Mouse (Mus musculus): ENCODE measurements around the gene Rnf166. TPM values are rescaled to one million over a fixed set of nuclear protein-coding genes. Genes with fewer than 3 reads are reported as not detected.

The Rnf166 gene
- total RNA-seq, 4 experiments from 2014 or later, result 46.3 to 68.8 (median 57.7) TPM

DNA sequence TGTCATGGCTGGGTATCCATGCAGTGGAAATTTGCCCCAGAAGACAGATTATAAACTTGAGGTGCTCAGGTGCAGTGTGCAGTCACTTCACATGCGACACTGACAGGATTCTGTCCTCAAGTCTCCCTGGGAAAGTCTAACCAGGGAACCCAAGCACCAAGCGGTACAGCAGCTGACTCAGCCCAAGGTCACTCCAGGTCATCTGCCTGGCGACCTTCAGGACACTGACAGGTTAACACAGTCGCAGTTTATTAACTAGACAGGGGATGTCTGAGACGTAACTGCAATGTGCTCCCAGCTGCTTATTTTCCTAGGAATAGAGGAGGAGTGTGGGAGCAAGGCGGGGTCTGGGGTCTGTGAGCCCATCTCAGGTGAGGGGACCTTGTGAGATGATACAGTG, 6.5 kb downstream of the Rnf166 start:
- no peak for DNase-seq

DNA sequence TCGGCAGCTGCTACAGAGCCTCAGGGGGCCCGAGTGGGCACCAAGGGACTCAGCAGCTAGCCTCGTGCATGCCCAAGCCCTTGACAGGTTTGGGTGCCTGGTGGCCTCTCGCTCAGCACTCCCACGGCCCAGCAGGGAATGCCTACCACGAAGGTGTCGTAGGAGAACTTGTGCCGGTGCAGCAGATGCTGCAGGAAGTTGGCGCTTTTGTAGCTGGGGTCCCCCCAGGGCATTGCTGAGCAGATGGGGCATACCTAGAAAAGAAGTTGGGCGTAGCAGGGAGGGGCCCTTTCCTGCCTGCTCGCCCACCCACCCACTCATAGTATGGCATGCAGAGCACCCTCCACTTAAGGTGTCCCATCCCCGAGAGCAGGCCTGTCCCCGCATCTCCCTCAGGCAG, 8.0 kb downstream of the Rnf166 start:
- no peak for DNase-seq

DNA sequence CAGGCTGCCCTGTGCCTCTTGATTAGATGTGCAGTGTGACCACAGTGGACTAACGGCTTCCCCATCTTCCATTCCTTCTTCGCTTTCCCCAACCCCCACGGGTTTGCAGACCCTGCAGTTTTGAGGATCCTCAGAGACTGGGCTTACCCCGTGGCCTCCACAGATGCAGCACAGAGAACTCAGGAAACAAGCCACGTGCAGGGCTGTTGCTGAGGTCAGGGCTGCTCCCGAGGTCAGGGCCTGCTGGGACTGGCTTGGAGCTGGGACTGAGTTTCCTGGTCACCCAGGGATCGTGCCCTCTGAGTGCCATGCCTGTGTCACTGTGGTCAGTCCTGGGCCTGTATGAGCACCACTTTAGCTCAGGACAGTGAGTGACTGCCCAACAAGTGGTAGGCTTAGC, 10.9 kb downstream of the Rnf166 start:
- peak; percentile 51 for DNase-seq

DNA sequence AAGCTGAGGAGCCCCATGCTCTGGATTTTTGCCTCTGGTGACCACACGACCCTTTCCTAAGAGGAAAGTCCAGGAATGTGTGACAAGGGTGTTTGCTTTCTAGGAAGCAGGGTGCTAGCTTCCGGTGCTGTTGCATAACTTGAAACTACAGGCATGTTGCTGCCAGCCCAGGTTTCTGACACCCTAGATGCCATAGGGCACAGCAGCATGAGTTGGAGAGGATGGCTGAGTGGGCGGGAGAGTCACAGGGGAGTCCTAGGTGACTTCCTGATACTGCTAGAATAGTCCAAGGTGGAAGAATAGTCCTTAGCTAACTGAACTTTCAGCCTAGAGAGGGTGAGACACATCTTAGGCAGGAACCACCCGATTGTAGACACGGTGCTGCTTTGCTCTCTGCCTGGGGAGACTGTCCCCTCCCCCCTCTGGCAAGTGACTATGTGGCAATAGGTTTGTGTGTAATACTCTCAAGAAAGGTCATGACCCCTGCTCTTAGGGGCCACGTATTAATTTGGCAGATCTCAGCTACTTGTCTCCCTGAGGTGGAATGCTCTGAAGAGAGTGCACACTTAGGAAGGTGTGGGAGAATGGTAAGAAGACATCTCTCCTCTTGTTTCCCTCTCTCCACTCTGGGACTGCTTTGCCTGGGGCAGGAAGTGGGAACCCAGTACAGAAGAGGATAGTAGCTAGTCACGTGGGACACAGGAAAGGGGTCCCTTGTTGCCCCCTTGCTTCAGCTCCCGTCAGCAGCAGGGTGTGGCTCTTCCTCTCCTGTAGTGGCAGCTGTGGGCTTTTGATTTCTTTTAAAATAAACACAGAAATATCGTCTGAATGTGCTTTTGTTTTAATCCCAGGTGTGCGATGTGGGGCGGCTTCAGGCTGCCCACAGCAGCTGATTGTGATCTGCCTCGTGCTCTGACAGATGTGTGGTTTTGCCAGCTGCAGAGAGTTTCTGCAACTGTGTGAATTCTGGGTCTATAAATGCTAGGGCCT, 11.9 kb downstream of the Rnf166 start:
- no peak for DNase-seq

DNA sequence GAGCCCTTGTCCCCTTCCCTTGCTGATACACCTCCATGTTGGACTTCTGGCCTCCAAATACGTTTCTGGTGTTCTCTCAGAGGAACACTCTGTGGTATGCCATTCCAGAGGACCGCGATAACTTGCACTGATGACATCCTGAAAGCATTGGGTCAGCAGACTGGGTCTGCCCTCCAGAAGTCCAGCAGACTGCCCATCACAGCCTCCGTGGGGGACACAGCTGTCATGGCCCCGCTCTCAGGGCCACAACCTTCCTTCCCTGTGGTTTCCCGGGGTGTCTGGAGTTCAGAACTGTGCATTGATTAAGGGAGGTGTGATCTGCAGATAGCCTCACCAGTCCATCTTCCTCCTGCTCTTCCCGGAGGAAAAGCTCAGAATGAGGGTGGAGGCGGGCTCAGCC, 13.4 kb downstream of the Rnf166 start:
- DNase-seq, result no peak

DNA sequence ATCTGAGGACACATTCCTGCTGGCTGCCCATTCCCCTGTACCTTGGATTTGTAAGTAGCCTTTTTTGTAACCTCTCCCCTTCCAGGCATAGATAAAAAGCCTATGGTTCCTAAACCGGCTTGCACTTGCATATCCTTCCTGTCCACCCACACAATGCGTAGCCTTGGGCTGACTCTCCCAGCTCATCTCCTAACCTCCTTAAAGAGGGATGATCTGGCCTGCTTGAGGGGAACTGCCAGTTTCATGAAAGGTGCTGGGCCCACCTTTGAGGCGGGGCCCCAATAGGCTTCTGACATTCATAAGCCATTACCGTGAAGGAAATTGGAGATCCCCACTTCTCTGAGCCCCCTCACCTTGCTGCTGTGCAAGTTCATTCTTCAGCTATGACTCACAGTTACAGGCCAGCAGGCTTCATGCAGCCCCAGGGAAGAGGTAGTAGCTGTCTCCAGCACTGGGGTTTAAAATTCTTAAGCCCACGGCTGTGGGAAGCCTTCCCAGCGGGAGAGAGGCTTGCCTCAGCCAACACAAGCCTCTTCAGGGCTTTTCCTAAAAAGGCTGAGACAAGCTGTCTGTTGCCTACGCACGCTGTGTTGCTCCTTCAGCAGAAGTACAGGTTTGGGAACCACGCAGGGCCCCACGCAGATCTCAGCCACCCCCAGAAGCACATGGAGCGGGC, 14.3 kb downstream of the Rnf166 start:
- no peak for DNase-seq

DNA sequence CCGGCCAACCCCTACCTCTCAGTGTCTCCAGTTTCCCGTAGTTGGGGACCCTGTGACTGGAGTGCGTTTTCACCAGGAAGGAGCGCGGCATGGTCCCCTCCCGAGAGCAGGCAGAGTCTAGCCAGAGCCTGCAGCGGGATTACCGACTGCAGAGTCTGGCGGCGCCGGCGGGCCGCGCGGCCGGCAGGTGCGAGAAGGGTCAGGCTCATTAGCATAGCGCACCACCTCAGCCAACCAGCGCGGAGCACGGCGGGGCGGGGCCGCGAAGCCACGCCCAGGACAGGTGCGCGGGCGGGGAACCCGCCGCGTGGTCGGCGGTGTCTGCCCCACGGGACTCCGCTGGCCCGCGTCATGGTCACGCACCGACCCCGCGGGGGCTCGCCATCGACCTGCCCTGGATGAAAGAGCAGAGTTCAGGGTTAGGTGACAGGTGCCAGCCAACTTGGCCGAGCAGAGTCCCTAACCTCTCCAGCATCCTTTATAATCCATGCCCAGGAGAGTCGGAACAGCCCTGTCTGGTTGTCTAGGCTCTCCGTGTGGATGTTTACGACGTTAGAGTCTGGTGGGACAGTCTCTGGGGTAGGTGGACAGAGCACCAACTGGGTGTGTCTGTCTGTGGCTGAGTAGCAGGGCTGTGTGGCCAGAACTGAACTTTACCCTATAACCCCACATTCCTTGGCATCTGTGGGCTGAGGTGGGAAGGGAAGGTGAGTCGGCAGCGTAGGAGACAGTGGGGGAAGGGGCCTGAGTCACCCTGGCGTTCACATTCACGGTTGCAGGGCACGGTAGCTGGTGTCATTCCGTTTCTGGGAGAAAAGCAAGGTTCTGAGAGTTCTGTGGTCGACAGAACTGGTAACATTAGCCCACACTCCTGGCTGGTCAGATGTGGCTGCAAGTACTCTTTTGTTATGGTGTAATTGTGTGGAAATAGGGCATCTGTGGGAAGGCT, 15.1 kb downstream of the Rnf166 start, which contains the start of gene Snai3:
Snai3 (minus strand) TSS at position 210 of the 949 bp plus-strand sequence.
- DNase-seq, result no peak

DNA sequence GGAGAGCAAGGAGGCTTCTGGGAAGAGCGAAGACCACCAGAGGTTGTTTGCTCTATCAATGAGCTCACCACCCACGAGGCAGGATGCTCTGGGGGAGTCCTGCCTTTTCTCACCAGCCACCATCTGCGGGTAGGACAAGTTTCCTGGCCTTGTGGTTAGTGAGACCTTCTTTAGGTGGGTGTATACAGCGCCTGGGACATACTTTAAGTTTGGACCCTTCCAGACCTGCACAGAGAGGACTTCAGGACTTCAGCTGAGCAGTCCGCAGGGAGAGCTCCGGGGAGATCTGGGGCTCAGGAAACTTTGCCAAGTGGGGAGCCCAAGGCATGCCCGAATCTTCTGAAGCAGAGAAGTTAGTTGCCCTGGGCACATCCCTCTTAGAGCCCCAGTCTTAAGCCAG, 15.9 kb downstream of the Rnf166 start:
- no peak for DNase-seq

DNA sequence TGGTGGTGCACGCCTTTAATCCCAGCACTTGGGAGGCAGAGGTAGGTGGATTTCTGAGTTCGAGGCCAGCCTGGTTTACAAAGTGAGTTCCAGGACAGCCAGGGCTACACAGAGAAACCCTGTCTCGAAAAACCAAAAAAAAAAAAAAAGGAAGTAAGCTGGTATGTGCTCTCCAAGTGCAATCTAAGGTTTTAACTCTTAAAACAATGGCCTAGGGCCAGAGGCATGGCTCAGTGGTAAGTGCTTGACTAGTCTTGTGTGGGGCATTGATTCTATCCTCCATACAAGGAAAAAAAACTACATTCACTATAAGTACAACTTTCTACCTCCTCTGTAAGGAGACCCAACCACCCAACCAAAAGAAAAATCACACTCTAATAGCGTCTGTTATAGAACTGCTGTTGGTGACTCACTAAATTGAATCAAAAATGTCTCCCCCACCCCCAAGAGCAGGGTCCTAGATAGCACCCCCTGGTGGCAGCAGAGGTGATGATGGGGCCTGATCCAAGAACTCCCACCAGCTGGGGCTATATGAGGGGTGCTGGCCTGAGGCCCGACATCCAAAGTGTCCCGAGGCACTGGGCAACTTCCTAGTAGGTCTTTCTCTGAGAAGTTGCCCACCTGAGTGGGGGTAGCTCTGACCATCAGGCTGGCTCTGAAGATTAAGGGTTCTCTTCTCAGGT, 16.5 kb downstream of the Rnf166 start:
- DNase-seq, result no peak

DNA sequence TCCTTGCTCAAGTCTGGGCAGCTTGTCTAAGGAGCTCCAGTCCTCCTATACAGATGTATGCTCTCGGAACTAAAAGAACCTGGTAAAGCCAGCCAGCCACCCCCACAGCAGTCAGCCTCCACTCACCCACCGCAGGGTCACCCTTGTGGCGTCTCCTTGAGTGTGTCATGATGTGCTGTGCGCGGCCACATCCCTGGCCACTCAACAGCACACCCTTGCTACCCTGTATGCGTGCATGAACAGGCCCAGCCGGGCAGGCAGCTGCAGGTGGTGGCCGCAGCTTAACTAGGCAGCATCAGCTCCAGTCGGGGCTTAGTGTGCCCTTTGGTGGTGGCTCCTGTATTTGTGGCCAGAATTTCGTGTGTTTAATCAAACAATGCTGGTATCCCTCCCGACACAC, 18.7 kb downstream of the Rnf166 start:
- DNase-seq, result no peak

DNA sequence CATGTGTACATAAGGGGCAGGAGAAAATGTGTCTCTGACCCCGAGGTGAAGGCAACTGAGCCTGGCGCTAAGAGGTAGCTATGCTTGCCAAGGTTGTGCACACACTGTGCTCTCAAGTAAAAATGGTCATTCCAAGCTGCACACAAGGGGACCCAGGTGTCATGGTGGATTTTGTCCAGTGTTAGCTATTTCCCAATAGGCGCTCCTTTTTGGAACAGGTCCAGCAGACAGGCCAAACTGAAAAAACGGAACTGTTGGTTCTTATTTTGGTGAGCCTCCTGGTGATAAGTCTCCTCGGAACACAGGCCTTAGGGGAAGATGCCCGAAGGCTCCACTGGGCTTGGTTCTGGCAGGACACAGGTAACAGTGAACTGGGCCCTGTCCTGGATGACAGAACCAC, 21.5 kb downstream of the Rnf166 start:
- DNase-seq, result no peak

DNA sequence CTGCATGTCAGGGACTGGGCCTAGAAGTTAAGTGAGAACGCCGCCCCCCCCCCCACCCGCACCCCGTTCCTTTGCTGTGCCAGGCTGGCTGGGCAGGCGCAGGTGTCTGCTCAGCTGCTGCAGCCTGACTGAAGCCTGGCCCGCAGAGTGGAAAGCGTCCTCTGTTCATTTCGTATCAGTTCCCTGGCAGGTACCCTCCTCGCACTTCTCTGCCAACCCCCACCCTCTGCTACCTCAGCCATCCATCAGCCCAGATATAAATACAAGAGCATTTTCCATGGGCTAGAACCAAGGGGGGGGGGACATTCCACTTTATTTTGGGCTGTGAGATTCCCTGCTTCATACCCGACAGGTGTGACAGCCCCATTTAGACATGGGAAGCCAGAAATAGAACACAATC, 23.7 kb downstream of the Rnf166 start:
- no peak for DNase-seq

DNA sequence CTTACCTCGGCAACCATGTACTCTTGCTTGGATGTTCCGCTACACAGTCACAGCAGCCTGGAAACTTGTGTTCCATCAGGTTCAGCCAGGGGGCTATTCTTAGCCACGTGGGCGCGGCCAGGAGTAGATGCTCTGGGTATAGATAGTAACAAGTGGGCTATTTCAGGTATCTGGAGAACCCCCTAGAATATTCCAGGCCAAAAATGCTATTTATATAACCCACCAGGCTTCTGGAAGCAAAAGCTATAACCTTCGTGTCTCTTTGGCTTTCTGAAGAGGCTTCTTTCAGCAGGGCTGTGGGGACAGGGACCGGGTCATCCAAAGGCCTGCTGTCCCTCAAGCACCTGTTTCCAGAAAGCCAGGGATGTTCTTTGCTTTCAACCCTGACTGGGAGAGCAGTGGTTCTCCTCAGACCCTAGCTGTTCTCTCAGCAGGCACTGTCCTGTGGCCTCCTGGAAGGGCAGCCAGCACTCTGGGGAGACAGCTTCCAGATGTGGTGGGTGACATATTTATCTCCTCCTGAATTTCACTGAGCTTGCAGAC, 24.6 kb downstream of the Rnf166 start:
- DNase-seq, result no peak

DNA sequence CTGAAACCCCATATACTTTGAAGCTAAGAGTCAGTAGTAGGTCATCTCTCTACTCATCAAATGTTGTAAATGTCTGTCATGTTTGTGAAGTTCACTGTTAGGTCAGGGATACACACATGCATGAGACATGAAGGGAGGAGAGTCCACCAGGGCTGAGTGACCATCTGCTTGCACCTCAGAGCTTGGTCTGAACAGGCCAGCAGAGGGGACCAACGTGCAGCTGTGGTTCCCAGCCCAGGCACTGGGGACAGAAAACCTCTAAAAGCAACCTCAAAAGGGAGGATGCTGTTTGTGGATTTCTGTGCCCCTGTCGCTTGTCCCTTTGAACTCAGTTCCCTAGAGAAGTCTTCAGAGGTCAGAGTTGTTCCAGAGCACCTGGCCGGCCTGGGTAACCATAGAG, 30.7 kb downstream of the Rnf166 start:
- no peak for DNase-seq

DNA sequence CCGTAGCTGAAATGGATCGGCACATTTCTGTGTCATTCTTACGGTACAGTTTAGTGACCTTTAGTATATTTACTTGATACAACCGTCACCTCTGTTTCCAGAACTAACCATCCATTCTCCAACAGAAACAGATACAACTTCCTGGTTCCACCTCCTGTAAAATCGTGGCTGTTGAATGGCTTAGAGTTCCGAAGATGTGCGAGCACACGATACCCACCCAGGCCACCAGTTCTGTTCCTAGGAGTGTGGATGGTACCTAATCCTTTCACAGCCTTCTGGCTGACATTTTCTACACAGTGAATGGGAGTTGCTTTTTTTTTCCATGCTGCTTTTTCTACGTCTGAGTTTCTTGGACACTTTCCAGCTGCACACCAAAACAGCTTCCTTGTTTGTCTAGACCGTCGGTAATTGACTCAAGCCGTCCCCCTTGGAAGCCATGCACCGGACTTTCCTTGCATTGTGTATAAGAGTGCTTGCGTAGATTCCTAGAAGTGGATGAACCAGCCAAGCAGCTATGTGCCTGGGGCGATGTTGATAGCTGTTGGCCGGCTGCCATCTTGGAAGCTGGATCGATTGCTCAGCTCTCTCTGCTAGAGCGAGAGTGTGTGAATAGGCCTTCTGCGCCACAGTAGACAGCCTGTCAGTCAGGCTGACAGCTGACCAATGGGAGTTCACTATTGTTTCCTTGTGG, 31.7 kb downstream of the Rnf166 start:
- DNase-seq, result peak; percentile 81

DNA sequence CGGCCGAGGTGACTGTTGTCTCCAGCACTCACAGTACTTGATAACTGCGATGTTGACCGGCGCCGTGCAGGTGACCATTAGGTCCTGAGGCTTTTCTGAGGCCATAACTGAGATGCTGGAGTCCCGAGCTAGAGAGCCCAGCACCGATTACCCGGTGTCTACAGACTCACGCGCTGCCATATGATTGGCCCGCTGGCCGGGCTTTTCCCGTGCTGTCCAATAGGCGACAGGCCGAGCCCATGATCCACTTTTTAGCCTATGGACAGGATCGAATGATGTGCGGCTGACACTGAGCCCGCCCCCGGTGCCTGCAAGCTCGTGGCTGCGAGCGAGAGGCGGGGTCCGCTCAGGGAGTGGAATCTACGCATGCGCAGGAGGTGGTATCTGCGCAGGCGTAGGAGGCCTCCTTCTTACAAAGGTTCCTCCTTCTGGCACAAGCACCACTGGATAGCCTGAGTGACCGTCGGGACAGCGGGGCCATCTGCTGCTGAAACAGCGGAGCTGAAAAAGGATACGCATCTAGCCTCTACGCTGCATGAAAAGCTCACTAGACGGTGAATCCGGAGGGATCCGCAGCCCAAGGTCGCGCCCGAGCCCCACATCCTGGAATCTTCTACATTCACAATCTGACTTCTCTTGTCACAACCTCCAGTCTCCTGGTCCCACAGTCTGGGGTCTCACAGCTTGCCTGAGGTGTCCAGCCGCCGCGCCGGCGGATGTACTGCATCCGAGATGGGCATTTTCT, 32.4 kb downstream of the Rnf166 start, which contains the start of gene Mvd:
Mvd (minus strand) TSS at position 161 of the 745 bp plus-strand sequence.
- peak; percentile 100 for DNase-seq

DNA sequence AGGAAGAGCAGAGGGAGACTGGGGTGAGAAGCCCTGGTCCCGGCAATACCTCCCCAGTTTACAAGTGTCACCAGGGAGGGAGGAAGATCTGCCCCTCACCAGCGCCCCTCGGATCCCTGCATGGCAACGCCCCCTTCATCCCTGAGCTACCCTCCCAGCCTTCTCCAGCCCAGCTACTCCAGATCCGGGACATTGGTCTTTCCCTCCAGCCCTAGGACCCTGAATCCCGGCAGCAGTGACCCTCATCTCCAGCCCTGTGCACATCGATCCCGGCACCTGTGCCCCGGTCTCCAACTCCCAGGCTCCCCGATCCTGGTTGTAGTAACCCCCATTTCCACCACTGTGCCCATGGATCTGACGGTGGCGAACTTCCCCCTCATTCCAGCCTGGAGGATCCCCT, 33.1 kb downstream of the Rnf166 start:
- no peak for DNase-seq

DNA sequence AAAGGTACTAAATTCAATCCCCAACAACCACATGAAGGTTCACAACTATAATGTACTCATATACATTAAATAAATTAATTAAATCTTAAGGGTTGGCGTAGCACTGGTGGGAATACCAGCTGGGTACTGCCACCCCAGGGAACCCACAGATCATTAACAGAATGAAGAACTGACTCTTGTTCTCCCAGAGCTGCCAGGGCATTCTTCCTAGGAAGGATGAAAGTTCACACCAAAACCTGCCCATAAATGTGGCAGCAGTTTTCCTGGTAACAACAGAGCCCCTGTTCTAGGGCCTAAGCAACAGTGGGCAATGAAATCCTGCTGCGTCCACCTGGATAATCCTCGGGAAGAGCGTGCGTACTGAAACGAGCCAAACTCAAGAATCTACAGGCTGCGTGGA, 33.5 kb downstream of the Rnf166 start:
- DNase-seq, result no peak

DNA sequence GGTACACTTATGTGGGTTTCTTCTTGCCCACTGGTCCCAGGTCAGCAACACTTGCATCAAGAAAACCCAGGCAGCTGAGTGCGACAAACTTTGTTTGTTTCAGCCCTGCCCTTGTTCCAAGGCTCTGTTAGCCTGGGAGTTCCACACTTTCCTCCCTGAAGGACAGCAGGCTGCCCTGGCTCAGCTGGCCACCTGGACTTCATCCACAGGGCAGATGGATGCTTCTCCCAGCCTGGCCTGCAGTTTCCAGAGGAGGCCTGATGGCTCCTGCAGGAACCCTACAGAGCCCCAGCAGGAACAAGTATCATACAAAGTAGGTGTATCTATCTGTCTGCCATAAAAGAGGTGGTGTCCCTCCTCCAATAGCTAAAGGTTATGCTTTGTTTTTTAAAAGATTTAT, 34.5 kb downstream of the Rnf166 start:
- no peak for DNase-seq

DNA sequence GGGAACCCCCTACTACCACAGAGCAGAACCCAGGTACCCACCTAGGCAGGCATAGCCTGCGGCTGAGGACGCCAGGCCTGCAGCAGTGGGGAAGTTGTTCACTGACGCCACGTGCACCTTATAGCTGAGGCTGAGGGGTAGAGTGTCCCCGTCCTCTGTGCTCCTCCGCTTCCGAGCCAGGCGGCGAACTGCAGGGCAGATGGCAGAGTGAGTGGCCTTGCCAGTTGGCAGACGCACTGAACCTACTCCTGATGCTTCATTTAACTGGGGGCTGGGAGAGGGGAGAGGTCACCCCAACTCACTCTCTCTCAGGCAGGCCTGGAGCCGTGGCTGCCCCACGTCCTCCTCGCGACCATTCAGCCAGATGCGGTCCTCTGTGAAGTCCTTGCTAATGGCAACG, 36.5 kb downstream of the Rnf166 start:
- DNase-seq, result no peak
